Mouse (Mus musculus): ENCODE results near the gene Lsm4. TPM values are rescaled to one million over a fixed set of nuclear protein-coding genes. Genes with fewer than 3 reads are reported as not detected.

Lsm4 gene
- total RNA-seq, 2 experiments from 2014 or later, result 73.2 to 75.9 TPM

- no peak for DNase-seq (ENCODE audit: low spot score in 2 of 2)
Measured at GRCm38 (mm10) chr8:70724216-70724615, 51.2 kb downstream of the Lsm4 start.

GRCm38 (mm10) chr8:70725792-70726447 is 52.9 kb downstream of the Lsm4 start:
- no peak for DNase-seq (ENCODE audit: low spot score in 2 of 2)

- no peak for DNase-seq (ENCODE audit: low spot score in 2 of 2)
Measured at GRCm38 (mm10) chr8:70726721-70727120, 53.7 kb downstream of the Lsm4 start.

Other genes starting within 250 kb of the Lsm4 start
- gene Crtc1, start 233.7 kb upstream of the Lsm4 start, total RNA-seq (2021), result 10 to 100 TPM; 19.3 to 22.3 TPM
- gene Klhl26, start 196.3 kb upstream of the Lsm4 start, total RNA-seq (2021), result 10 to 100 TPM; 26.0 to 27.0 TPM
- 10 to 100 TPM; 20.4 to 26.4 TPM for gene Tmem59l, start 185.9 kb upstream of the Lsm4 start, total RNA-seq (2021)
- 1 to 10 TPM in 1 of 2 experiments, under 1 TPM in 1; 0.74 to 1.6 TPM for gene Crlf1, start 180.1 kb upstream of the Lsm4 start, total RNA-seq (2021)
- gene Rex1bd, start 166.5 kb upstream of the Lsm4 start, total RNA-seq (2021), result 100 to 1,000 TPM; 155 to 174 TPM
- gene Uba52, start 162.4 kb upstream of the Lsm4 start, total RNA-seq (2021), result 1,000 to 10,000 TPM; 1,449 to 1,570 TPM
- gene Fkbp8, start 145.5 kb upstream of the Lsm4 start, total RNA-seq (2021), result 100 to 1,000 TPM; 257 to 332 TPM
- 10 to 100 TPM; 68.1 to 76.3 TPM for gene Kxd1, start 145.3 kb upstream of the Lsm4 start, total RNA-seq (2021)
- 10 to 100 TPM; 23.1 to 26.6 TPM for gene Ell, start 133.8 kb upstream of the Lsm4 start, total RNA-seq (2021)
- gene Isyna1, start 78.9 kb upstream of the Lsm4 start, total RNA-seq (2021), result 100 to 1,000 TPM; 115 to 165 TPM
- 10 to 100 TPM; 78.5 to 86.9 TPM for gene Ssbp4, start 64.4 kb upstream of the Lsm4 start, total RNA-seq (2021)
- gene Lrrc25, start 57.1 kb upstream of the Lsm4 start, total RNA-seq (2021), result 1 to 10 TPM; 1.4 to 3.0 TPM
- 1 to 10 TPM; 2.2 to 6.4 TPM for gene Gdf15, start 40.8 kb upstream of the Lsm4 start, total RNA-seq (2021)
- 100 to 1,000 TPM; 101 to 153 TPM for gene Pgpep1, start 12.9 kb upstream of the Lsm4 start, total RNA-seq (2021)
- 100 to 1,000 TPM; 228 to 252 TPM for gene Jund, start 25.7 kb downstream of the Lsm4 start, total RNA-seq (2021)
- under 1 TPM in 1 of 2 experiments, not detected in 1; 0.10 TPM for gene Iqcn, start 30.2 kb downstream of the Lsm4 start, total RNA-seq (2021)
- gene Gm3336, start 45.3 kb downstream of the Lsm4 start, total RNA-seq (2021), result under 1 TPM in 1 of 2 experiments, not detected in 1; 0.53 TPM
- under 1 TPM; 0.42 to 0.86 TPM for gene Pde4c, start 50.5 kb downstream of the Lsm4 start, total RNA-seq (2021)
- 10 to 100 TPM; 52.4 to 60.4 TPM for gene Rab3a, start 81.4 kb downstream of the Lsm4 start, total RNA-seq (2021)
- gene Mpv17l2, start 87.7 kb downstream of the Lsm4 start, total RNA-seq (2021), result 100 to 1,000 TPM in 1 of 2 experiments, 10 to 100 TPM in 1; 94.9 to 120 TPM
- gene Pik3r2, start 103.5 kb downstream of the Lsm4 start, total RNA-seq (2021), result 10 to 100 TPM; 30.5 to 36.5 TPM
- gene Mast3, start 131.8 kb downstream of the Lsm4 start, total RNA-seq (2021), result 10 to 100 TPM; 15.6 to 16.7 TPM
- gene Il12rb1, start 135.2 kb downstream of the Lsm4 start, total RNA-seq (2021), result under 1 TPM; 0.66 to 0.77 TPM
- 1 to 10 TPM; 8.3 to 8.7 TPM for gene Arrdc2, start 166.5 kb downstream of the Lsm4 start, total RNA-seq (2021)
- 1 to 10 TPM; 2.2 to 2.8 TPM for gene Kcnn1, start 190.0 kb downstream of the Lsm4 start, total RNA-seq (2021)
- gene Ccdc124, start 200.7 kb downstream of the Lsm4 start, total RNA-seq (2021), result 10 to 100 TPM; 58.9 to 59.3 TPM
- not detected for gene Slc5a5, start 219.5 kb downstream of the Lsm4 start, total RNA-seq (2021)
- 1,000 to 10,000 TPM; 1,253 to 1,401 TPM for gene Rpl18a, start 224.2 kb downstream of the Lsm4 start, total RNA-seq (2021)
- 10 to 100 TPM; 34.3 to 39.5 TPM for gene Map1s, start 232.7 kb downstream of the Lsm4 start, total RNA-seq (2021)